Mouse (Mus musculus) kidney, adult 2 months (tissue): ENCODE data around the gene Kdelr1. TPM values are rescaled to one million over a fixed set of nuclear protein-coding genes. Genes with fewer than 3 reads are reported as not detected.

Experiments
- DNase-seq: peaks from one replicate; pipeline ENCODE4 v3.0.0; 2021
- H3K27ac ChIP-seq: fragments of 200-500 bp; 2 replicates; pipeline ENCODE4 v1.5.1; 2012; ENCODE audit warnings: low read depth, low read length, control low read depth, inconsistent platforms; ENCODE audit not compliant: insufficient read depth
- H3K27me3 ChIP-seq: fragments of 200-500 bp; replicated peaks from 2 replicates; pipeline ENCODE4 v1.6.1; 2012; ENCODE audit warnings: mild to moderate bottlenecking, moderate library complexity, low read length, inconsistent platforms; ENCODE audit not compliant: control insufficient read depth, insufficient read depth
- H3K36me3 ChIP-seq: fragments of 200-500 bp; 2 replicates; pipeline ENCODE4 v1.6.1; 2012; ENCODE audit warnings: mild to moderate bottlenecking, moderate library complexity, low read length, inconsistent platforms; ENCODE audit not compliant: control insufficient read depth, insufficient read depth
- H3K4me1 ChIP-seq: fragments of 200-500 bp; 2 replicates; pipeline ENCODE4 v1.6.1; 2011; ENCODE audit warnings: low read length; ENCODE audit not compliant: control insufficient read depth, insufficient read depth
- H3K4me3 ChIP-seq: fragments of 200-500 bp; 2 replicates; pipeline ENCODE4 v1.5.1; 2011; ENCODE audit warnings: mild to moderate bottlenecking, low read depth, low read length, control low read depth; ENCODE audit not compliant: insufficient read depth
- CTCF ChIP-seq: fragments of 200-500 bp; conservative IDR thresholded peaks from 2 replicates; pipeline ENCODE4 v1.5.1; 2011; ENCODE audit warnings: low read depth, mild to moderate bottlenecking, control low read depth, low read length, moderate library complexity, mixed read lengths; ENCODE audit not compliant: insufficient read depth, insufficient read length
- POLR2A ChIP-seq: fragments of 200-500 bp; IDR thresholded peaks from one replicate; pipeline ENCODE4 v1.6.1; 2011; ENCODE audit warnings: low read depth, low read length, control low read depth
- WGBS: fragments of 180-500 bp; shearing (Covaris S2); methylation state at CpG from one replicate; pipeline ENCODE4 v1.1.7; 2018; 5-methylcytosine and 5-hydroxymethylcytosine counted together
- polyA plus RNA-seq: library from polyadenylated mRNA; depleted of rRNA; stranded (reverse); fragments of >200 nt; gene quantifications from 2 replicates; pipeline ENCODE4 v1.2.3, GENCODE M21; 2012

Gene Kdelr1
- polyA plus RNA-seq, 1 experiment: 331 TPM

DNA sequence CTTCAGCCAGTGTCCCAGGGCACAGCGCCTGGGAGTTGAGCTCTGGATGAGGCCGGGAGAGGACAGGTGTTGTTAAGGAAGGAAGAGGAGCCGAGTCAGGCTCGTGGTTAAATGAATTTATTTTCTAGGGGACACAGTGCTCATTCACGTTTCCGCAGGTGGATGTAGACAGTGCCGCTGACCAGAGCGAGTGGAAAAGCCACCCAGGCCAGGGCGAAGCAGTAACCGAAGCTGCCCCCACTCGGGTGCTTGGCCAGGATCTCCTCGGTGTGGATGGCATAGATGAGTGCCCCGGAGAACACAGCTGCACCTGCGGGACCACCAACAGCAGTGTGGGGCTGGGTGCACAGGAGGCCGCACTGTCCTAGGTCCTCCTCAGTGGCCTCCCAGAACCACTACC, 45.4 kb downstream of the Kdelr1 start:
- no peaks in the 10 kb centered on the region for H3K27me3 ChIP-seq
- no peaks in the 10 kb centered on the region for H3K36me3 ChIP-seq
- H3K4me3 ChIP-seq: no peak overlapping the region
- 77% methylated on average over 15 of the region's 15 CpGs for WGBS
- no peak for DNase-seq
- peaks cover 6% of the 10 kb centered on the region; the same call in 1 of the 2 replicates for H3K4me1 ChIP-seq
- H3K27ac ChIP-seq: no peak overlapping the region
- no peak for TF ChIP-seq POLR2A
- TF ChIP-seq CTCF: no peak

- Histone ChIP-seq H3K27ac (no peak overlapping the region), H3K36me3 (no peaks in the 10 kb centered on the region), H3K4me3 (no peak overlapping the region), H3K27me3 (no peaks in the 10 kb centered on the region), H3K4me1 (peaks cover 6% of the 10 kb centered on the region; the same call in 1 of the 2 replicates)
- WGBS: 79% methylated on average over 14 of the region's 14 CpGs
- TF ChIP-seq CTCF (peak; percentile 52), POLR2A (no peak)
- DNase-seq: no peak
Measured at GRCm38 (mm10) chr7:45919083-45919671, 46.6 kb downstream of the Kdelr1 start.

DNA sequence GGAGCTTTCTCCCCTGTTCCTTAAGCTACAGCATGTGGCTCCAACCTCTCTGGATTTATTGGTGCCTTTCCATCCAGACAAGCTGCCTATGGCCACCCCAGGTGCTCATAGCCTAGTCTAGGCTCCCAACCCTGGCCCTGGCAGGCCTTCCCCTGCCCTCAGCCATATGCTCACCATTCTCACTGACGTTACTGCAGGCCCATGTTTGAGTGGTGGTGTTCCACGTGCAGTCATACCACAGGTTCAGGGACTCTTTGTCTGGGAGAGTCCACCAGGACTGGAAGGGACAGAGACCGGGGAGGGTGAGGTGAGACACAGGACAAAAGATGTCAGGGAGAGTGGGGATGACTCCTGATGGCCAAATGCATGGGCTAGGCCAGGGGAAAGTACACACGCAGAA, 47.2 kb downstream of the Kdelr1 start:
- DNase-seq: no peak
- no peaks in the 10 kb centered on the region for H3K27me3 ChIP-seq
- no peak overlapping the region for H3K27ac ChIP-seq
- WGBS: 72% methylated on average over 4 of the region's 4 CpGs
- no peak overlapping the region for H3K4me3 ChIP-seq
- peaks cover 6% of the 10 kb centered on the region; the same call in 1 of the 2 replicates for H3K4me1 ChIP-seq
- H3K36me3 ChIP-seq: no peaks in the 10 kb centered on the region
- TF ChIP-seq POLR2A (no peak), CTCF (no peak)

GRCm38 (mm10) chr7:45920583-45921241, 48.1 kb downstream of the Kdelr1 start:
- H3K27ac ChIP-seq: peak overlapping the region; percentile 37
- no peak for DNase-seq
- H3K27me3 ChIP-seq: no peaks in the 10 kb centered on the region
- H3K36me3 ChIP-seq: no peaks in the 10 kb centered on the region
- peaks cover 6% of the 10 kb centered on the region; the same call in 1 of the 2 replicates for H3K4me1 ChIP-seq
- 22% methylated on average over 9 of the region's 9 CpGs for WGBS
- no peak for TF ChIP-seq POLR2A
- no peak for TF ChIP-seq CTCF
- peak overlapping the region; percentile 57 for H3K4me3 ChIP-seq

DNA sequence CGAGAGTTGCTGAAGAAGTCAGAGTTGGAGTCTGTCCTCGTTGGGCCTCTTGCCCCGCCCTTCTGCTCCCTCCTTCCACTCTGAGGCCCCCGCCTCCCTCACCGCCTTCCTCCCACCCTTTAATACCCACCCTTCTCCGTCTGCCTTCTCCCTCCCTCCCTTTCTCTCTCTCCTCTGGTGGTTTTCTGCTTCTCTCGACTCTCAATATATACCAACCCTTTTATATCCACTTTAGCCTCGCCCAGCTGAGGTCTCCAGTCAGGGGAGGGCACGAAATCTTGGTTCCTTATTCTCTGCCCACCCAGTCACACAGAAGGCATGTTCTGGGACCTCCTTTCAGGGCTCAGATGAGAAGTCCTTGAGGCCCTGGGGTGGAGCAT, 48.7 kb downstream of the Kdelr1 start, which contains the start of gene Emp3:
TSS of gene Emp3 (minus strand) at position 163 of the 380 bp plus-strand sequence.
- Histone ChIP-seq H3K4me1 (peaks cover 6% of the 10 kb centered on the region; the same call in 1 of the 2 replicates), H3K4me3 (peak within 1 kb of the TSS; percentile 57)
- DNase-seq: peak; percentile 43

DNA sequence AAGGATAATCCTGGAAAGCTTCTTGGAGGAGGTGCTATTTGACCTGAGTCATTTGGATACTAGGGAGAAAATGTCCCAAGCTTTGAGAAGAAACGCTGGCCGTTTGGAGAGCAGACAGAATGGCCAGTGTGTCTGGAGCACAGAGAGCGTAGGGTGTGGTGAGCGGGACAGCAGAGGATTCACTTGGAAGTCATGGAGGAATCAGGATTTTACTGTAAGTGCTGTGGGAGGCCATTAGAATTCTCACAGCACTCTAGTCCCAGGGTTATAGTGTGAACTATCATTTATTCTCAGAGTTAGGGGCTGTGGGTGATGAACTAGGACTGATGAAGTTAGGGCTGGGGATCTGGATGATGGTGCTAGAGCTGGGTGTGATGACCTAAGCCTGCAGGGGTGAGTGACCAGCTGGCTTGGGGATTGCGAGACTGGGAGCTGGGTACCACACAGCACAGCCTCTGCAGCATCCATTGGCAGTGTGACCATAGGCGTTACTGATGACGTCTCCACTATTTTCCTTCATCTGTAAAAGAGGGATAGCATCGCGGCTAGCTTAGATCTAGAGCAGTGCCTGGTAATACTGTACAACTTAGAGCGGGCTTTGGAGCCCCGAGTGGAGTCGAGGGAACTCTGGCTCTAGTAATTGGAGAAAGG, 49.5 kb downstream of the Kdelr1 start:
- peaks cover 4% of the 10 kb centered on the region; the same call in 1 of the 2 replicates for H3K4me1 ChIP-seq
- no peak for TF ChIP-seq POLR2A
- no peak for TF ChIP-seq CTCF
- peak overlapping the region; percentile 82 for H3K27ac ChIP-seq
- DNase-seq: no peak
- 73% methylated on average over 12 of the region's 12 CpGs for WGBS
- H3K36me3 ChIP-seq: no peaks in the 10 kb centered on the region
- H3K27me3 ChIP-seq: no peaks in the 10 kb centered on the region
- no peak overlapping the region for H3K4me3 ChIP-seq

More for the DNA sequence above, 48.7 kb downstream of the Kdelr1 start, which contains the start of gene Emp3:
- TF ChIP-seq CTCF: no peak
- no peak for TF ChIP-seq POLR2A
- no peaks in the 10 kb centered on the region for H3K27me3 ChIP-seq
- H3K27ac ChIP-seq: peak within 1 kb of the TSS; percentile 82
- WGBS: 23% methylated on average over 9 of the region's 9 CpGs
- no peaks in the 10 kb centered on the region for H3K36me3 ChIP-seq
